Mouse (Mus musculus) lung, embryonic 16.5 days (tissue): ENCODE data around the gene Irf2bpl. TPM values are rescaled to one million over a fixed set of nuclear protein-coding genes. Genes with fewer than 3 reads are reported as not detected.

Experiments used
- ATAC-seq: fragments of 200-750 bp; cut with Nextera tagmentation; 2 replicates; pipeline ENCODE4 v1.8.0; 2017; ENCODE audit warnings: low read depth, mild to moderate bottlenecking, moderate library complexity
- H3K27ac ChIP-seq: fragments of 300-500 bp; sonication (generic); 2 replicates; pipeline ENCODE4 v1.5.1; 2014; ENCODE audit warnings: mild to moderate bottlenecking, control low read depth, low read length
- H3K27me3 ChIP-seq: fragments of 300-500 bp; sonication (generic); 2 replicates; pipeline ENCODE4 v1.6.1; 2014; ENCODE audit warnings: low read depth, low read length, mixed read lengths; ENCODE audit not compliant: control insufficient read depth, insufficient read depth
- H3K36me3 ChIP-seq: fragments of 300-500 bp; sonication (generic); 2 replicates; pipeline ENCODE4 v1.6.1; 2014; ENCODE audit warnings: low read length; ENCODE audit not compliant: control insufficient read depth, insufficient read depth
- H3K4me1 ChIP-seq: fragments of 300-500 bp; sonication (generic); replicated peaks from 2 replicates; pipeline ENCODE4 v1.6.1; 2014; ENCODE audit warnings: low read length, mixed read lengths; ENCODE audit not compliant: control insufficient read depth, insufficient read depth
- H3K4me2 ChIP-seq: fragments of 300-500 bp; sonication (generic); 2 replicates; pipeline ENCODE4 v1.6.1; 2014; ENCODE audit warnings: low read depth, low read length, control low read depth
- H3K4me3 ChIP-seq: fragments of 300-500 bp; sonication (generic); 2 replicates; pipeline ENCODE4 v1.5.1; 2014; ENCODE audit warnings: mild to moderate bottlenecking, low read length, control low read depth
- H3K9ac ChIP-seq: fragments of 300-500 bp; sonication (generic); 2 replicates; pipeline ENCODE4 v1.6.1; 2014; ENCODE audit warnings: low read length, control low read depth
- H3K9me3 ChIP-seq: fragments of 300-500 bp; sonication (generic); 2 replicates; pipeline ENCODE4 v1.6.1; 2016; ENCODE audit warnings: low read length; ENCODE audit not compliant: control insufficient read depth
- WGBS: fragments of 180-500 bp; shearing (Covaris S2); extraction: QIAGEN DNeasy Blood & Tissue Kit; methylation state at CpG from one replicate; pipeline ENCODE4 v1.1.7; 2014; 5-methylcytosine and 5-hydroxymethylcytosine counted together
- polyA plus RNA-seq: library from polyadenylated mRNA; unstranded; fragments of >200 nt; fragmentation: Nextera tagmentation; extraction: Ambion mirVana; gene quantifications from 2 replicates; pipeline ENCODE4 v1.2.1, GENCODE M21; 2015

Irf2bpl gene
- polyA plus RNA-seq, 1 experiment from 2014 or later: 34.2 TPM

DNA sequence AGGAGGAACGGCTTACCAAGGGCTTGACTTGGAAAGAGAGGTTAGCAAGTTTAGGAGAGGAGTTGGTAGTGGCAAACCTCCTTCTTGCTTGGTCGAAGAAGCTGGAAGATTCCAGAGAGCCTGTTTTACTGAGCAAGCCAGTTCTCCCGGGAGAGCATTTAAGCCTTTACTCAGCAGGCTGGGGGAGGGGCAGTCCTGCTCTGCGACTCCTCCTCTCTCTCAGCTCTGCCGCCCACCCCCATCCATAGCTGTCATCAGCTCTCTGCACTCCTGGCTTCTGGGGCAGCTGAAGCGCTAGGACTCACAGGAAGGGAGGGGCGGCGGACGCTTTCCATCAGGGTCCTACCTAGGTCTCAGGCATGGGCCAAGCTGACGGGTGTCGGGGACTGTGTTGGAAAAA lies 28.9 kb downstream of the Irf2bpl start:
- Histone ChIP-seq H3K9me3 (no peaks in the 10 kb centered on the region), H3K36me3 (no peaks in the 10 kb centered on the region), H3K4me1 (peaks cover 24% of the 10 kb centered on the region), H3K9ac (peak overlapping the region; percentile 42; the same call in 1 of the 2 replicates), H3K4me2 (peak overlapping the region; percentile 44), H3K4me3 (no peak overlapping the region), H3K27me3 (no peaks in the 10 kb centered on the region), H3K27ac (peak overlapping the region; percentile 40)
- 3% methylated on average over 11 of the region's 11 CpGs for WGBS
- peak; percentile 78 for ATAC-seq

DNA sequence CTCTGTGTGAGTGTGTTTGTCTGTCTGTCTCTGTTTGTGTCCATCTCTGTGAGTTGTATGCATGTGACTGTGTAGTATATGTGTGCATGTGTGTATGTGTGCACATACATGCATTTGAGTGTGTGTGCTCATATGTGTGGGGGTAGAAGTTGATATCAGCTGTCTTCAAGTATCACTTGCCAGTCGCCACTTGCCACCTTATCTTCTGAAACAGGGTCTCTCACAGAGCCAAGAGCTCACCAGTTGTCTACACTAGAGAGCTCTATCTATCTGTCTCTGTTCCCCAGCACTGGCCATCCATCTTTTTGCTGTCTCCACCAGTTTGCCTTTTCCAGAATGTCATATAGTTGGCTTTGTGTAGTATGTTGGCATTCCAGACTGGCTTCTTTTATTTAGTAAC lies 31.1 kb downstream of the Irf2bpl start:
- no peaks in the 10 kb centered on the region for H3K27me3 ChIP-seq
- no peak overlapping the region for H3K9ac ChIP-seq
- H3K36me3 ChIP-seq: no peaks in the 10 kb centered on the region
- no peak overlapping the region for H3K4me2 ChIP-seq
- no peak for ATAC-seq
- WGBS: 50% methylated on average over 1 of the region's 1 CpGs
- H3K4me1 ChIP-seq: peaks cover 10% of the 10 kb centered on the region
- H3K9me3 ChIP-seq: no peaks in the 10 kb centered on the region
- no peak overlapping the region for H3K4me3 ChIP-seq
- no peak overlapping the region for H3K27ac ChIP-seq

DNA sequence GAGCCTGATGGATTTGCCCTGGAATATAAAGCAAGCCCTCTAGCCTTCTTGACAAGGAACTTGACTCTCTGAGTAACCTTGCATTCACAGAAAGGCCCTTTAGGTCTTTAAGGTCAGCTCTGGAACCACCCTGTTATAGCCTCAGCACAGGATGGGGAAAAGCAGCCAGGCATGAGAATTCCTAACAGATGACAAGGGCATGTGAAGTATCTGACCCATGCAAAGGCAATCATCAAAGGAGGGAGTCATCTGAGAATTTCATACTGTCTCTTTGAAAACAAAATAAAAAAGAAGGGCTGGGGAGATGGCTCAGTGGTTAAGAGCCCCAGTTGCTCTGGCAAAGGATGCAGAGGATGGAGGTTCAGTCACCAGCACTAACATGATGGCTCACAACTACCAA lies 33.3 kb downstream of the Irf2bpl start:
- H3K4me2 ChIP-seq: no peak overlapping the region
- no peak overlapping the region for H3K9ac ChIP-seq
- no peaks in the 10 kb centered on the region for H3K27me3 ChIP-seq
- no peaks in the 10 kb centered on the region for H3K9me3 ChIP-seq
- H3K36me3 ChIP-seq: no peaks in the 10 kb centered on the region
- H3K4me1 ChIP-seq: peaks cover 10% of the 10 kb centered on the region
- H3K4me3 ChIP-seq: no peak overlapping the region
- no peak overlapping the region for H3K27ac ChIP-seq
- ATAC-seq: no peak

DNA sequence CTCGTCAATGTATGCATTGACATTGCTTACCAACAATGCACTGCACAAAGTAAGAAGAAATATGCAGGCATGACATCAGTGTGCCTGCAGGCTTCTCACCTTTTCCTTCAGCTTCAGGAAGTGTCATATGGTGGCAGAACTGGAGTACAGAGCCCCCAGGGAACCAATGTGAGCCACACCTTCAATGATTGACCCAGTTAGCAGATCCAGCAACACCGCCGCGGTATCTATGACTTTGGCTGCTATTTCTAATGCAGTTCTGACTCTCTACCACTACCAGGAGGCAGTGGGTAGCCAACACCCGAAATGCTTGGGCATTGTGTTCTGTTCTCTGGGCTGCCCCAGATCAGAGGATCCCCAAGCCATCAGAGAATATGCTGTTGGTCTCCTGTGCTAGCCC lies 33.9 kb downstream of the Irf2bpl start:
- Histone ChIP-seq H3K4me1 (peaks cover 7% of the 10 kb centered on the region), H3K27ac (no peak overlapping the region), H3K27me3 (no peaks in the 10 kb centered on the region), H3K9me3 (no peaks in the 10 kb centered on the region), H3K4me2 (no peak overlapping the region), H3K4me3 (no peak overlapping the region), H3K36me3 (no peaks in the 10 kb centered on the region), H3K9ac (no peak overlapping the region)
- 87% methylated on average over 5 of the region's 5 CpGs for WGBS
- no peak for ATAC-seq

DNA sequence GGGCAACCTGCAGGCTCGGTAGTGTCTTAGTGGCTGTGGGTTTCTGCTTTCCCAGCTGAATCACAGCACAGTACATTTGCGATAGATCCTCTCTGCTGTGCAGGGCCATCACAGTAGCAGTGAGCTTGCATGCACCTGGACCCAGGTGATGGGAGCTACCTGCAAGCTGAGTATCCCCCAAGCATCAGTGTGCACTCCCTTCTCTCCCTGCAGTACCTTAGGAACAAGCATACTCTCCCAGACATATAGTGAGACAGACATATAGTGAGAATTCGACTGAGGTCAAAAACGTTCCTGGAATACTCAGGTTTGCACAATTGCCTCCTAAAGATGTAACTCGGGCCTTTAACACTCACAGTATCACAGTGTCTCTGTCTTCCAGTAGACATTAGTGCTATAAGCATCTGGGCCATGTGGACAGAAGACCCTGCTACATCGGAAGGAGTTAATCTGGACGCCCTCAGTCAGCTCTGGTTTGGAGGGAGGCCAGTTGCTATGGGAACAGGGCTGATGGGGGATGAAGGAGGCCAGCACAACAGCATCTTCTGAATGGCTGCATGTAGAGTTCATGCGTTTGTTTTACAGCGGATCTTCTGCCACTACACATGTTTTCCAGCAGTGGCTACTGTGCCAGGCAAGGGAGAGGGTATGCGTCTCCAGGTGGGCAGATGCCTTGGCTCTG lies 34.5 kb downstream of the Irf2bpl start:
- no peak overlapping the region for H3K9ac ChIP-seq
- H3K4me3 ChIP-seq: no peak overlapping the region
- H3K4me1 ChIP-seq: no peaks in the 10 kb centered on the region
- no peak overlapping the region for H3K4me2 ChIP-seq
- 57% methylated on average over 10 of the region's 10 CpGs for WGBS
- ATAC-seq: no peak
- no peaks in the 10 kb centered on the region for H3K27me3 ChIP-seq
- no peaks in the 10 kb centered on the region for H3K36me3 ChIP-seq
- H3K9me3 ChIP-seq: no peaks in the 10 kb centered on the region
- no peak overlapping the region for H3K27ac ChIP-seq

DNA sequence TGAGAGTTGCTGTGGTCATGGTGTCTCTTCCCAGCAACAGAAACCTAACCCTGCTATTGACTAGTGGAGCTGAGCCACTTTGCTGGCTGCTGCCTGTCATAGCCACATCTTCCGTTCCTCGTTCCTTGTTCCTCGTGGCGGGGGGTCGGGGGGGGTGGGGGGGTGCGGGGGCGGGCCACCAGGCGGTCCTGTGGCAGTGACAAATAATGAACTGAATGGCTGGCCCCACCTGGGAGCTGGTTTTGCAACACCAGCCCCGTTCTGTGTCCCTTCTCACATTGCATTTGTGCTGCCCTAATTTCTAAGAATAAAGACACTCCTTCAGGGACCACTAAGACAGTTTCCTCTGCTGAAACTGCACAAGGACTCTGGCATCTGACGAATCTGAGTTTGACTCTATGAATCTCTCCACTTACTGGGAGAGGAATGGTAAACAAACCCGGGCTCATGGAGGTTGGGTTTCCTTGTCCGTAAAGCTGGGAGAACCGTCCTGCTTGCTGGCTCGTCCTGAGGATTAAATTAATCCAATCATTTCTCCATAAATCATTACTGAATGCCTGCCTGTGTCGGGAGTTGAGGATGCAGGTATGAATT lies 41.6 kb downstream of the Irf2bpl start:
- 0 out of 2 replicates have a peak overlapping the region, but pooled peaks have one; percentile 30 for H3K9ac ChIP-seq
- ATAC-seq: no peak

DNA sequence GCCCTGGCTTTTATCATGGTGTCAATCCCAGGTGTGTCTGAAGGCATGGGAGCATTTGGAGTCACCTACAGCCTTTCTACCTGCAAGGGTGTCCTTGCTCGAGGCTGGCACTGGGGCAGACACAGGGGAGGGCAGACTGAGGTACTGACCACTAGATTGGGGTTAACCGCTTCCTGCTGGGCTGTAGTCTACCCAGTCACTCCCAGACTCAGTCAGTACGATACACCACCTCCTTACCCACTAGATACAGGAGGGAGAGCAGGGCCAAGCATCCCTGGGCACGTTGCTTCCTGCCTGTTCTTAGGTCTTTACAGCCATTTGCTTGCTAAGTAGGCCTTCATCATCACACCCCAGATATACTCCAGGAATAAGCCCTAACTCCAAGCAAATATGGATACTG lies 44.1 kb downstream of the Irf2bpl start:
- WGBS: 71% methylated on average over 4 of the region's 4 CpGs
- peaks cover 42% of the 10 kb centered on the region for H3K4me1 ChIP-seq
- ATAC-seq: no peak
- H3K4me3 ChIP-seq: no peak overlapping the region
- H3K36me3 ChIP-seq: no peaks in the 10 kb centered on the region
- no peak overlapping the region for H3K27ac ChIP-seq
- no peaks in the 10 kb centered on the region for H3K27me3 ChIP-seq
- H3K4me2 ChIP-seq: no peak overlapping the region
- H3K9me3 ChIP-seq: no peaks in the 10 kb centered on the region
- no peak overlapping the region for H3K9ac ChIP-seq

More for the DNA sequence above, 41.6 kb downstream of the Irf2bpl start:
- Histone ChIP-seq H3K9me3 (no peaks in the 10 kb centered on the region), H3K36me3 (no peaks in the 10 kb centered on the region), H3K27me3 (no peaks in the 10 kb centered on the region), H3K4me2 (peak overlapping the region; percentile 25), H3K4me3 (no peak overlapping the region), H3K4me1 (peaks cover 27% of the 10 kb centered on the region), H3K27ac (peak overlapping the region; percentile 58)
- 5% methylated on average over 15 of the region's 15 CpGs for WGBS

DNA sequence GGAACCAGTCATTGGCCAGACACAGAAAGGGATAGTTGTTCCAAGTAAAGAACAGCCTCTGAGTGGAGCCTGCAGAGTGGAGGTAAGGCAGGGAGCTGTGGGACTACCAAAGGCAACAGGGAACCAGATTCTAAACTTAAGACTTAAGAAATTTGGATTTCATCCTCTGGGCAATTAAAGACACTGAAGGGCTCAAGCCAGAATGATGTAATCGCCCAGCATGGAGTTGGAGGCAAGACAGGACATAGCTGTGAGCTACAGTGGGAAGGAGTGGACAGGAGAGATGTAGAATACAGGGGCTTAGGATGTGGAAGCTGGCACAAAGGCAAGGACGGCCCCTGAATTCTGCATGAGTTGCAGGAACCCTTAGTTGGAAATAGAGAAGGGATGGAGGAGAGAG lies 46.4 kb downstream of the Irf2bpl start:
- H3K36me3 ChIP-seq: no peaks in the 10 kb centered on the region
- H3K9me3 ChIP-seq: no peaks in the 10 kb centered on the region
- H3K27ac ChIP-seq: peak overlapping the region; percentile 85
- peaks cover 51% of the 10 kb centered on the region for H3K4me1 ChIP-seq
- no peaks in the 10 kb centered on the region for H3K27me3 ChIP-seq
- 0 out of 2 replicates have a peak overlapping the region, but pooled peaks have one; percentile 18 for H3K4me2 ChIP-seq
- H3K9ac ChIP-seq: no peak overlapping the region
- WGBS: 30% methylated on average over 2 of the region's 2 CpGs
- H3K4me3 ChIP-seq: no peak overlapping the region
- no peak for ATAC-seq

DNA sequence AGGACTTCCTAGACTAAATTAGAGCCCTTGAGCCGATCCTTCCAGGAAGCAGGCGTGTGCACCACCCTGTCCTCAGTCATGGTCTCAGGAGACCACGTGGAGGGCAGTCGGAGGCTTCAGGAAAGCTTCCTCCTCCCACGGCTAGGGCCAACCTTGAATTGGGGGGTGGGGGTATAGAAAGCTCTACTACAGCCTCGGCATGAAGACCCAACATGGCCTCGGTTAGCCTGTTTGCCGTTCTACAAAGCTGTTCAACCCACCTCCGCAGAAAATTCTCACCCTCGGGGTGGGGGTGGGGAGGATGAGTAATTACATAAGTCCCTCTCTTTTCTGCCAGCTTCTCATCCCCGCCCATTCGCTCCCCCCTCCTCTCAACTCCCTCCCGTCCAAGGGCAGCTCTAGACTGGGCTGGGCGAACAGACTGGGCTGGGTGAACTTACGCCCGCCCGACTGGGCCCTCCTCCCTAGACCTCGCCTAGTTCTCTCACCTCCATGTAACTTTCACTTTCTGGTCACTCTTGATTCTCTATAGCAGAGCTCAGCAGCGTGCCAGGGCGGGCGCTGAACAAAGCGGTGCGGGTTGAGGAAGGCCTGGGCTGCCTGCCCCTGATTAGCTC lies 48.1 kb downstream of the Irf2bpl start:
- H3K4me1 ChIP-seq: peaks cover 64% of the 10 kb centered on the region
- WGBS: 4% methylated on average over 23 of the region's 23 CpGs
- peak overlapping the region; percentile 41 for H3K9ac ChIP-seq
- H3K4me3 ChIP-seq: peak overlapping the region; percentile 16
- peak overlapping the region; percentile 92 for H3K27ac ChIP-seq
- no peaks in the 10 kb centered on the region for H3K9me3 ChIP-seq
- no peaks in the 10 kb centered on the region for H3K36me3 ChIP-seq
- H3K4me2 ChIP-seq: peak overlapping the region; percentile 45
- ATAC-seq: peak; percentile 94
- no peaks in the 10 kb centered on the region for H3K27me3 ChIP-seq
